Mouse (Mus musculus) forebrain, embryonic 14.5 days (tissue): ENCODE data around the gene Zfhx3. TPM values are rescaled to one million over a fixed set of nuclear protein-coding genes. Genes with fewer than 3 reads are reported as not detected.
A peak's percentile ranks its signal among the peaks of the same experiment; 100 is the strongest.

Source experiments
- ATAC-seq: fragments of 200-750 bp; cut with Nextera tagmentation; 2 replicates; pipeline ENCODE4 v1.8.0; 2017; ENCODE audit warnings: mild to moderate bottlenecking, moderate library complexity
- DNase-seq: peaks from one replicate; pipeline ENCODE4 v3.0.0-alpha.2; 2015; ENCODE audit warnings: low spot score
- H3K27ac ChIP-seq: fragments of 300-500 bp; sonication (generic); 2 replicates; pipeline ENCODE4 v1.5.1; 2014; ENCODE audit warnings: low read depth, mild to moderate bottlenecking, control low read depth, low read length, moderate library complexity
- H3K27me3 ChIP-seq: fragments of 300-500 bp; sonication (generic); replicated peaks from 2 replicates; pipeline ENCODE4 v1.6.1; 2014; ENCODE audit warnings: low read length, control low read depth, mixed read lengths; ENCODE audit not compliant: control insufficient read depth, insufficient read depth
- H3K36me3 ChIP-seq: fragments of 300-500 bp; sonication (generic); 2 replicates; pipeline ENCODE4 v1.6.1; 2014; ENCODE audit warnings: low read length, control low read depth; ENCODE audit not compliant: control insufficient read depth, insufficient read depth
- H3K4me1 ChIP-seq: fragments of 300-500 bp; sonication (generic); 2 replicates; pipeline ENCODE4 v1.6.1; 2014; ENCODE audit warnings: antibody characterized with exemption, low read length, control low read depth; ENCODE audit not compliant: control insufficient read depth, insufficient read depth
- H3K4me2 ChIP-seq: fragments of 300-500 bp; sonication (generic); 2 replicates; pipeline ENCODE4 v1.6.1; 2014; ENCODE audit warnings: mild to moderate bottlenecking, control low read depth, low read length
- H3K4me3 ChIP-seq: fragments of 300-500 bp; sonication (generic); 2 replicates; pipeline ENCODE4 v1.5.1; 2014; ENCODE audit warnings: low read depth, low read length, control low read depth
- H3K9ac ChIP-seq: fragments of 300-500 bp; sonication (generic); 2 replicates; pipeline ENCODE4 v1.6.1; 2014; ENCODE audit warnings: mild to moderate bottlenecking, low read length, control low read depth, moderate library complexity
- H3K9me3 ChIP-seq: fragments of 300-500 bp; sonication (generic); replicated peaks from 2 replicates; pipeline ENCODE4 v1.6.1; 2016; ENCODE audit warnings: low read length, control low read depth, mixed read lengths; ENCODE audit not compliant: control insufficient read depth
- WGBS: fragments of 180-500 bp; shearing (Covaris S2); extraction: QIAGEN DNeasy Blood & Tissue Kit; methylation state at CpG from one replicate; pipeline ENCODE4 v1.1.7; 2014; 5-methylcytosine and 5-hydroxymethylcytosine counted together
- polyA plus RNA-seq: library from polyadenylated mRNA; unstranded; fragments of >200 nt; fragmentation: Nextera tagmentation; extraction: Ambion mirVana; gene quantifications from 2 replicates; pipeline ENCODE4 v1.2.1, GENCODE M21; 2014

Gene Zfhx3
- polyA plus RNA-seq, 1 experiment from 2014 or later: 11.7 TPM

- Histone ChIP-seq H3K27me3 (0 out of 2 replicates have a peak, but pooled peaks cover 2% of the 10 kb centered on the region), H3K4me1 (peaks cover 12% of the 10 kb centered on the region), H3K4me3 (no peak overlapping the region), H3K9ac (no peak overlapping the region), H3K27ac (no peak overlapping the region), H3K4me2 (no peak overlapping the region), H3K36me3 (no peaks in the 10 kb centered on the region), H3K9me3 (no peaks in the 10 kb centered on the region)
- DNase-seq (no peak), ATAC-seq (no peak)
- 80% methylated on average over 3 of the region's 3 CpGs for WGBS
These were observed 480.1 kb downstream of the Zfhx3 start for GRCm38 (mm10) chr8:108422521-108422920.

- H3K27ac ChIP-seq: no peak overlapping the region
- no peak overlapping the region for H3K9ac ChIP-seq
- H3K4me2 ChIP-seq: no peak overlapping the region
- no peaks in the 10 kb centered on the region for H3K9me3 ChIP-seq
- 0 out of 2 replicates have a peak, but pooled peaks cover 6% of the 10 kb centered on the region for H3K27me3 ChIP-seq
- WGBS: 72% methylated on average over 8 of the region's 8 CpGs
- ATAC-seq (peak; percentile 65), DNase-seq (peak; percentile 49)
- no peak overlapping the region for H3K4me3 ChIP-seq
- H3K36me3 ChIP-seq: no peaks in the 10 kb centered on the region
- H3K4me1 ChIP-seq: peaks cover 7% of the 10 kb centered on the region
These were observed 481.9 kb downstream of the Zfhx3 start for GRCm38 (mm10) chr8:108424337-108424736.

GRCm38 (mm10) chr8:108433321-108433720 lies 490.9 kb downstream of the Zfhx3 start:
- DNase-seq: peak; percentile 54

GRCm38 (mm10) chr8:108434510-108434909 lies 492.1 kb downstream of the Zfhx3 start:
- DNase-seq: no peak
- Histone ChIP-seq H3K27me3 (peaks cover 18% of the 10 kb centered on the region; the same call in 1 of the 2 replicates), H3K9ac (no peak overlapping the region), H3K4me2 (no peak overlapping the region), H3K9me3 (no peaks in the 10 kb centered on the region), H3K4me1 (0 out of 2 replicates have a peak, but pooled peaks cover 4% of the 10 kb centered on the region), H3K36me3 (no peaks in the 10 kb centered on the region), H3K4me3 (no peak overlapping the region), H3K27ac (no peak overlapping the region)
- 88% methylated on average over 4 of the region's 4 CpGs for WGBS
- ATAC-seq: no peak

More at GRCm38 (mm10) chr8:108433321-108433720, 490.9 kb downstream of the Zfhx3 start:
- Histone ChIP-seq H3K27me3 (peaks cover 20% of the 10 kb centered on the region; the same call in 1 of the 2 replicates), H3K9me3 (no peaks in the 10 kb centered on the region), H3K4me3 (no peak overlapping the region), H3K9ac (no peak overlapping the region), H3K4me1 (0 out of 2 replicates have a peak, but pooled peaks cover 4% of the 10 kb centered on the region), H3K36me3 (no peaks in the 10 kb centered on the region), H3K4me2 (no peak overlapping the region), H3K27ac (no peak overlapping the region)
- 5% methylated on average over 5 of the region's 5 CpGs for WGBS
- no peak for ATAC-seq

DNA sequence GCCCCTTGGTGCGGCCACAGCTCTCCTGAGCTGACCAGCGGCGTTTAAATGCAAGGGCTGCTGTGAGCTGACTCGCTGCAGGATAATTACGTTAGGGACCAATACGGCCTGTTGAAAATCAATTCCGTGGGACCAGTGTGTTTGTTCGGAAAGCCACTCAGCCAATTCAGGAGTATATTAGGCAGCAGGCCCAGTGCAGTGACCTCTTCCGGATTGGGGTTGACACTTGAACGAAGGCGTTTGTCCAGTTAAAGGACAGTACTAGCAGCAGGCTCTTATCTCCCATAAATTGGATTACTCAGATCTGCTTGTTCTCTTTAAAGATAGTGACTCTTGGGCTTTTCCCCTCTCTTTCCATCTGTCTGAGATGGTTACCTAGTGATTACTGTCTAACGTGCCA lies 493.9 kb downstream of the Zfhx3 start:
- 61% methylated on average over 12 of the region's 12 CpGs for WGBS
- DNase-seq: no peak

DNA sequence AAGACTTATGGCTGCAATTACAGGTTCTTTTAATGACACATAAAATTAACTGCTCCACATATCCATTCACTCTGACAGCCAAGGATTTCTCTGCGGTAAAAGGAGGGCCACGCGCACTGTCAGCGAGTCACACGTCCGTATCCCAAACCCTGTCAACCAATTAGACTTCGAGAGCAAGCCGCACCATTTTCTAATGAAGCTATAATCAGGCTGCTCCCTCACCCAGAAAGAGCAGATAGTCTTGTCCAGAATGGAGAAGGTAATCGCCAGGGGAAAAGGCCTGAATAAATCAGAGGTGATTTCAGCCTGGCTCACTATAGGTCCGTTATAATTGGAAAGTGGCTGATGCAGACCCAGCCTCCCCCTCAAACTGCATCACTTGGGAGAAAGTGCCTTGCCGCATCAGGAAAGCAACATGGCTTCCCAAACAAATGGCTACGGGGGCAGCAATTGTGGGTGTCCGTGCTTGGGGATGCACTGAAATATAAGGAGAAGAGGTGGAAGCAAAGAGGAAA lies 494.9 kb downstream of the Zfhx3 start:
- H3K4me3 ChIP-seq: no peak overlapping the region
- 0 out of 2 replicates have a peak, but pooled peaks cover 4% of the 10 kb centered on the region for H3K4me1 ChIP-seq
- peak; percentile 13 for DNase-seq
- H3K9me3 ChIP-seq: no peaks in the 10 kb centered on the region
- ATAC-seq: no peak
- WGBS: 73% methylated on average over 13 of the region's 13 CpGs
- H3K27me3 ChIP-seq: peaks cover 16% of the 10 kb centered on the region; the same call in 1 of the 2 replicates
- no peak overlapping the region for H3K9ac ChIP-seq
- H3K4me2 ChIP-seq: no peak overlapping the region
- no peaks in the 10 kb centered on the region for H3K36me3 ChIP-seq
- no peak overlapping the region for H3K27ac ChIP-seq

More for the DNA sequence above, 493.9 kb downstream of the Zfhx3 start:
- no peaks in the 10 kb centered on the region for H3K9me3 ChIP-seq
- H3K36me3 ChIP-seq: no peaks in the 10 kb centered on the region
- H3K27me3 ChIP-seq: peaks cover 18% of the 10 kb centered on the region; the same call in 1 of the 2 replicates
- H3K4me2 ChIP-seq: no peak overlapping the region
- H3K4me1 ChIP-seq: 0 out of 2 replicates have a peak, but pooled peaks cover 4% of the 10 kb centered on the region
- no peak overlapping the region for H3K9ac ChIP-seq
- no peak overlapping the region for H3K4me3 ChIP-seq
- no peak overlapping the region for H3K27ac ChIP-seq
- no peak for ATAC-seq

- Histone ChIP-seq H3K9ac (no peak overlapping the region), H3K9me3 (no peaks in the 10 kb centered on the region), H3K36me3 (no peaks in the 10 kb centered on the region), H3K4me3 (no peak overlapping the region), H3K27me3 (peaks cover 6% of the 10 kb centered on the region; the same call in 1 of the 2 replicates), H3K4me1 (no peaks in the 10 kb centered on the region), H3K27ac (no peak overlapping the region), H3K4me2 (no peak overlapping the region)
- no peak for ATAC-seq
- no peak for DNase-seq
- WGBS: 64% methylated on average over 3 of the region's 3 CpGs
These were observed 498.0 kb downstream of the Zfhx3 start for GRCm38 (mm10) chr8:108440476-108440875.

DNA sequence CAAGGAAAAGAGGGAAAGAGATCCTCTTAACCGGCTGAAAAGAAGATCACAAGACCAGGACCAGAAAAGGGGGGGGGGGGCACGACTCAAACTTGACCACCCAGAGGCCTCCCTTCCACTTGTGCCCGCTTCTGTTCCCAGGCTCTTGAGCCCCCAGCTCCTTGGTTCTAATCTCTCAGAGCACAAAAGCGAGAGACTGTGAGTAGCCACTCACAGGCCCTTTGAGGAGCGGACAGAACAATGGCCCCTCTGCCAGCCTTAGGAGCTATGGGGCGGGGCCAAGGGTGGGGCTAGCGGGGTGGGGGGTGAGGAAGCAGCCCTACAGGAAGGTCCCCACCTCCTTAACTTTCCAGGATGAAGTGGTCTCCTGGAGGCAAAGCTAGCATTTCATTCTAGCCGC lies 508.4 kb downstream of the Zfhx3 start:
- no peaks in the 10 kb centered on the region for H3K27me3 ChIP-seq
- ATAC-seq (peak; percentile 46), DNase-seq (peak; percentile 58)
- no peaks in the 10 kb centered on the region for H3K36me3 ChIP-seq
- no peak overlapping the region for H3K4me3 ChIP-seq
- WGBS: 7% methylated on average over 8 of the region's 8 CpGs
- 0 out of 2 replicates have a peak overlapping the region, but pooled peaks have one; percentile 8 for H3K4me2 ChIP-seq
- H3K27ac ChIP-seq: no peak overlapping the region
- H3K9ac ChIP-seq: no peak overlapping the region
- H3K9me3 ChIP-seq: no peaks in the 10 kb centered on the region
- peaks cover 14% of the 10 kb centered on the region for H3K4me1 ChIP-seq

DNA sequence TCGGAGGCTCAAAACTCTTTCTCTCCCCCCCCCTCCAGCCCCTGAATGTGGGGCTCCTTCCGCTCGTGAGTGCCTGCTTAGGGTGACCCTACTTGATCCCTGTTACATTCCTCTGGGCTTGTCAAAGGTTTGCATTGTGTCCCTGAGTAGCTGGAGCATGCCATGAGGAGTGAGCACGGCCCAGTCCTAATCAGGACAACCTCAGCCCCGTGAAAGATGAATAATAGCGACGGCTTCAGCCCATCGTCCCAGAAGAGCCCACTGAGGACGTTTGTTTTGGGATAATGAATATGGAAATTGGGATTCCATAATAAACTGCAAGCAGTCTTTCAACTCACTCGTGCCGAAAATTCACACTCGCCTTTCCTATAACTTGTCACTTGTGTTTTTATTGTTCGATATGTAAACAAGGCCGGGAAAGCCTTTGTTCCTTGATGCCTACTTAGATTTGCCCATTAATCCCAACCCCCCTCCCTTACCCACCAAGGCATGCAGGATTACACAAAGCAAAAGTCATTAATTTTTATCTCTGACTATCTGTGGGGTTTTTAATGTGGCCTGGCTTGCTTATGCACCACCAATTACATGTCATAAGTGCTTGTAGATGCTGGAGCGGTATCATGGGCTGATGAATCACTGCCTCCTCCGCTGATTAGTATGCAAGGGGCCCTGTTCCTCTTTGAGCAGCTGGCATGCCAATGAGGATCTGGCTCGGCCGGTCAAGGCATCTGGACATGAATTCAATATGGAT lies 512.3 kb downstream of the Zfhx3 start:
- Histone ChIP-seq H3K36me3 (no peaks in the 10 kb centered on the region), H3K4me2 (no peak overlapping the region), H3K4me3 (no peak overlapping the region), H3K27me3 (no peaks in the 10 kb centered on the region), H3K27ac (no peak overlapping the region; the same call in 1 of the 2 replicates), H3K9ac (no peak overlapping the region), H3K9me3 (peaks cover 17% of the 10 kb centered on the region), H3K4me1 (peaks cover 14% of the 10 kb centered on the region)
- 16% methylated on average over 18 of the region's 18 CpGs for WGBS
- ATAC-seq (peak; percentile 87), DNase-seq (peak; percentile 72)
